Mouse (Mus musculus): ENCODE results near the gene Adra2a.

The Adra2a gene

GRCm38 (mm10) chr19:54076362-54077349, 32.7 kb downstream of the Adra2a start:
- DNase-seq (ENCODE audit: low read depth, low spot score), result no peak

GRCm38 (mm10) chr19:54081303-54081702, 37.4 kb downstream of the Adra2a start:
- DNase-seq (ENCODE audit: low read depth, low spot score), result no peak

- DNase-seq (ENCODE audit: low read depth, low spot score), result no peak
Observed at GRCm38 (mm10) chr19:54081716-54082165, 37.8 kb downstream of the Adra2a start.

GRCm38 (mm10) chr19:54087319-54087718, 43.4 kb downstream of the Adra2a start:
- no peak for DNase-seq (ENCODE audit: low read depth, low spot score)

- no peak for DNase-seq (ENCODE audit: low read depth, low spot score)
Observed at GRCm38 (mm10) chr19:54093599-54093998, 49.6 kb downstream of the Adra2a start.

- no peak for DNase-seq (ENCODE audit: low read depth, low spot score)
Observed at GRCm38 (mm10) chr19:54095716-54096115, 51.8 kb downstream of the Adra2a start.

- no peak for DNase-seq (ENCODE audit: low read depth, low spot score)
Observed at GRCm38 (mm10) chr19:54098367-54098766, 54.4 kb downstream of the Adra2a start.
